Mouse (Mus musculus): ENCODE measurements around the gene Itga3.

Itga3 gene

GRCm38 (mm10) chr11:95004937-95005198, 71.7 kb downstream of the Itga3 start:
- peaks cover 51% of the 10 kb centered on the region for H3K4me1 ChIP-seq (replicated peaks; ENCODE audit: low read depth, low read length)
- 0 out of 2 replicates have a peak, but pooled peaks cover 5% of the 10 kb centered on the region for H3K9me3 ChIP-seq (ENCODE audit: low read length)
- TF ChIP-seq NANOG (IDR thresholded peaks at IDR 0.05; ENCODE audit: borderline replicate concordance, low read length): no peak
- no peak for TF ChIP-seq POU5F1 (IDR thresholded peaks at IDR 0.05; ENCODE audit: borderline replicate concordance, low read length)
- TF ChIP-seq CTCF (conservative IDR thresholded peaks at IDR 0.05; ENCODE audit: low read length): no peak
- H3K4me3 ChIP-seq (replicated peaks; ENCODE audit: low read length): no peak overlapping the region
- H3K27me3 ChIP-seq (ENCODE audit: insufficient read depth, low read length): peaks cover 29% of the 10 kb centered on the region
- H3K36me3 ChIP-seq (ENCODE audit: insufficient read depth, low read length): peaks cover 58% of the 10 kb centered on the region

GRCm38 (mm10) chr11:95004136-95004936, 72.3 kb downstream of the Itga3 start:
- TF ChIP-seq POU5F1 (IDR thresholded peaks at IDR 0.05; ENCODE audit: borderline replicate concordance, low read length): no peak
- no peak for TF ChIP-seq CTCF (conservative IDR thresholded peaks at IDR 0.05; ENCODE audit: low read length)
- TF ChIP-seq NANOG (IDR thresholded peaks at IDR 0.05; ENCODE audit: borderline replicate concordance, low read length): no peak
- peaks cover 50% of the 10 kb centered on the region for H3K4me1 ChIP-seq (replicated peaks; ENCODE audit: low read depth, low read length)
- 0 out of 2 replicates have a peak, but pooled peaks cover 5% of the 10 kb centered on the region for H3K9me3 ChIP-seq (ENCODE audit: low read length)

DNA sequence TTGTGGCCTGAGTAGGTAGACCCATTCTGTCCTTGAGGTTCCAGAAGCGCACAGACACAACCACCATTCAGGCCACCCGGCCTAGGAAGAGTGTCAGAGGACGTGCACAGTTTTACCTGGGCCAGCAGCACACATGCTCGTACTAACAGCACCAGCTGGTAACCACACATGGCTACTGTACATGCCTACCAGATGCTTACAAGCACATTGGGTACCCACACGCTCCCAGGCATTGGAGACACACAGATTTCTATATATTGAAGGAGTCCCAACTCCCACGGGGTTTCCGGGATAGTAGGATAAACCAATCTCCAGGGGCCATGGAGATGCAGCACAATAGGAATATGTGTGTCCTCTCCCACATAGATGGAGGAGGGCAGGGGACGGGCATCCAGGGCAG, 73.9 kb downstream of the Itga3 start:
- Histone ChIP-seq H3K4me1 (replicated peaks; ENCODE audit: low read depth, low read length) (peaks cover 51% of the 10 kb centered on the region), H3K27me3 (ENCODE audit: insufficient read depth, low read length) (peaks cover 8% of the 10 kb centered on the region), H3K9me3 (ENCODE audit: low read length) (0 out of 2 replicates have a peak, but pooled peaks cover 5% of the 10 kb centered on the region), H3K36me3 (ENCODE audit: insufficient read depth, low read length) (peaks cover 80% of the 10 kb centered on the region), H3K4me3 (replicated peaks; ENCODE audit: low read length) (no peak overlapping the region)
- TF ChIP-seq NANOG (IDR thresholded peaks at IDR 0.05; ENCODE audit: borderline replicate concordance, low read length) (no peak), POU5F1 (IDR thresholded peaks at IDR 0.05; ENCODE audit: borderline replicate concordance, low read length) (no peak), CTCF (conservative IDR thresholded peaks at IDR 0.05; ENCODE audit: low read length) (no peak)

More at GRCm38 (mm10) chr11:95004136-95004936, 72.3 kb downstream of the Itga3 start:
- Histone ChIP-seq H3K4me3 (replicated peaks; ENCODE audit: low read length) (no peak overlapping the region), H3K27me3 (ENCODE audit: insufficient read depth, low read length) (peaks cover 25% of the 10 kb centered on the region), H3K36me3 (ENCODE audit: insufficient read depth, low read length) (peaks cover 64% of the 10 kb centered on the region)

DNA sequence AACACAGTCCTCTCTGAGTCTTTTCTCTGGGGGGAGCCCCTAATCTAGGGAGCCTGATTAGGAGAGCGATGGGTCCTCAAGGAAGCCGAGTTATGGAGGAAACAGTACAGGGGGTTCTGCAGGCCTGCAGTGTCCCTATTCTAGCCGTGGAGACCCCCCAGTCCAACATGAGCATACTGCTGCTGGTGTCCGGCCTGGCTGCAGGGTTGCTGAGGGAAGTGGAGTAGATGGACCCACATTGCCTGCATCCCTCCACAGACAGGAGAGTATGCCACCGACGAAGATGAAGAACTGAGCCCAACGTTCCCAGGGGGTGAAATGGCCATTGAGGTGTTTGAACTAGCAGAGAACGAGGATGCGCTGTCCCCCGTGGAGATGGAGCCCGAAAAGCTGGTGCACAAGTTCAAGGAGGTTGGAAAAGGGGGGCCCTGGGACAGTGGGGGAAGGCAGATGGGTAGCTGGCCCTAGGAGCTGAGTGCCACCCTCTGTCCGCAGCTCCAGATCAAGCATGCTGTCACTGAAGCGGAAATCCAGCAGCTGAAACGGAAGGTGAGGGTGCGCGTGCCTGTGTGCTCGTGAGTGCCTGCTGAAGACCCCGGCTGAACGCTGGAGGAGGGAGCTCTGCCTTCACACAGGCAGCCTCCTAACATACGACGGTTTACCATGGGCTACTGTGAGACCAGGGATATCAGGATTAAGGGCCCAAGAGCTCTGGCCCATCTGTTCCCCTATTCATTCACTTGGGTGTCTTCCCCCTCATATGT, 74.8 kb downstream of the Itga3 start:
- H3K4me1 ChIP-seq (replicated peaks; ENCODE audit: low read depth, low read length): peaks cover 52% of the 10 kb centered on the region
- H3K4me3 ChIP-seq (replicated peaks; ENCODE audit: low read length): no peak overlapping the region
- 0 out of 2 replicates have a peak, but pooled peaks cover 5% of the 10 kb centered on the region for H3K9me3 ChIP-seq (ENCODE audit: low read length)
- H3K27me3 ChIP-seq (ENCODE audit: insufficient read depth, low read length): no peaks in the 10 kb centered on the region; the same call in 1 of the 2 replicates
- peaks cover 89% of the 10 kb centered on the region for H3K36me3 ChIP-seq (ENCODE audit: insufficient read depth, low read length)
- TF ChIP-seq POU5F1 (IDR thresholded peaks at IDR 0.05; ENCODE audit: borderline replicate concordance, low read length): no peak
- no peak for TF ChIP-seq NANOG (IDR thresholded peaks at IDR 0.05; ENCODE audit: borderline replicate concordance, low read length)
- TF ChIP-seq CTCF (conservative IDR thresholded peaks at IDR 0.05; ENCODE audit: low read length): no peak

DNA sequence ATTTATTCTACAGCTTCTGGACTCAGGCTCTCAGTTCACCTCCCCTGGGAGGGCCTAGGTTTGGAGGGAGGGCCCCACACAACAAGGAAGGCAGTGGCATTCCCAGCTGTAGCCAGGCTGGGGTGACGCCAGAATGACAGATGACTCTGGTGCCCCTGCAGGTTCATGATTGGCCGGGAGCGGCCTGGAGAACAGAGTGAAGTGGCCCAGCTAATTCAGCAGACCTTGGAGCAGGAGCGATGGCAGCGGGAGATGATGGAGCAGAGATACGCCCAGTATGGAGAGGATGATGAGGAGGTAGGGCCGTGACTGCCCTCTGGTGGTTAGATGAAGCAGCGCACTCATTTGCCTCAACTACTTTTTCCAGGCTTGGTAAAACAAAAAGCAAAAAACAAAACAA, 75.5 kb downstream of the Itga3 start:
- Histone ChIP-seq H3K4me3 (replicated peaks; ENCODE audit: low read length) (no peak overlapping the region), H3K27me3 (ENCODE audit: insufficient read depth, low read length) (no peaks in the 10 kb centered on the region; the same call in 1 of the 2 replicates), H3K9me3 (ENCODE audit: low read length) (0 out of 2 replicates have a peak, but pooled peaks cover 5% of the 10 kb centered on the region), H3K4me1 (replicated peaks; ENCODE audit: low read depth, low read length) (peaks cover 49% of the 10 kb centered on the region), H3K36me3 (ENCODE audit: insufficient read depth, low read length) (peaks cover 95% of the 10 kb centered on the region)
- no peak for TF ChIP-seq NANOG (IDR thresholded peaks at IDR 0.05; ENCODE audit: borderline replicate concordance, low read length)
- peak; percentile 96 for TF ChIP-seq CTCF (conservative IDR thresholded peaks at IDR 0.05; ENCODE audit: low read length)
- no peak for TF ChIP-seq POU5F1 (IDR thresholded peaks at IDR 0.05; ENCODE audit: borderline replicate concordance, low read length)

DNA sequence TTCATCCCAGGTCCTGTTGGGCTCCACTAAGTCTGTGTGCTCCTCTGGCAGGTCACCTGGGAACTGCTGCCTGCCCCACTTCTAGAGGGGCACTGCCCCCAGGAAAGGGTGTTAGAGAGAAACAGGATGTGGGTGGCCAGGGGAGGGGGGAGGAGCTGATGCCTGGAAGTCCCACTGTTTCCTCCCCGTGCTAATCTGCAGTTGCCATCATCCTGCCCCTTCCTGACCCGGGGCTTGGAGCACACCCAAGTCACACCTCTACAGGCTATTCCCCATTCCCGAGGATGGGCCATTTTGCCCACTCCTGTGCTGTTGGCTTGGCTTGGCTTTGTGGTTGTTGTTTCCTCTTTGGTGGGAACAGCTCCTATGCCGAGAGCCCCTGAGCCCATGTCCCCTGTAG, 76.1 kb downstream of the Itga3 start:
- TF ChIP-seq NANOG (IDR thresholded peaks at IDR 0.05; ENCODE audit: borderline replicate concordance, low read length): no peak
- H3K36me3 ChIP-seq (ENCODE audit: insufficient read depth, low read length): peaks cover 95% of the 10 kb centered on the region
- H3K4me3 ChIP-seq (replicated peaks; ENCODE audit: low read length): no peak overlapping the region

DNA sequence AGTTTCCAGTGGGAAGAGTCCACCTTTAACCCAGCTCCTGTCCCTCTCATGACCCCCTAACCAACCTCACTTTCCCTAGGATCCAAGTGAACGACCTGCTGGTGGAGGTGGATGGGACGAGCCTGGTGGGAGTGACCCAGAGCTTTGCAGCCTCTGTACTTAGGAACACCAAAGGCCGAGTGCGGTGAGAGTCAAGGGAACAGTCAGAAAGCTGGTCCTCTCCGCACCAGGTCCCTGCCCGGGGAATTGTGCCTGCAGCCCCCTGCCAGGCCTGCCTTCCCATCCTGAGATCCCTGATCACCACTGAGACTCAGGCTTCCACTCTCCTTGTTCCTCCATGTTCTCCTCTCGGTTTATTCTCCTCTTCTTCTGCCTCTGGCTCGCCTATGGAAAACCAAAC, 76.5 kb downstream of the Itga3 start:
- H3K9me3 ChIP-seq (ENCODE audit: low read length): no peaks in the 10 kb centered on the region
- peaks cover 95% of the 10 kb centered on the region for H3K36me3 ChIP-seq (ENCODE audit: insufficient read depth, low read length)
- peaks cover 3% of the 10 kb centered on the region for H3K27me3 ChIP-seq (ENCODE audit: insufficient read depth, low read length)
- no peak overlapping the region for H3K4me3 ChIP-seq (replicated peaks; ENCODE audit: low read length)
- peaks cover 52% of the 10 kb centered on the region for H3K4me1 ChIP-seq (replicated peaks; ENCODE audit: low read depth, low read length)
- TF ChIP-seq POU5F1 (IDR thresholded peaks at IDR 0.05; ENCODE audit: borderline replicate concordance, low read length): no peak
- no peak for TF ChIP-seq CTCF (conservative IDR thresholded peaks at IDR 0.05; ENCODE audit: low read length)
- TF ChIP-seq NANOG (IDR thresholded peaks at IDR 0.05; ENCODE audit: borderline replicate concordance, low read length): no peak

More for the DNA sequence above, 76.1 kb downstream of the Itga3 start:
- peaks cover 48% of the 10 kb centered on the region for H3K4me1 ChIP-seq (replicated peaks; ENCODE audit: low read depth, low read length)
- 0 out of 2 replicates have a peak, but pooled peaks cover 2% of the 10 kb centered on the region for H3K9me3 ChIP-seq (ENCODE audit: low read length)
- H3K27me3 ChIP-seq (ENCODE audit: insufficient read depth, low read length): peaks cover 3% of the 10 kb centered on the region

- Histone ChIP-seq H3K9me3 (ENCODE audit: low read length) (no peaks in the 10 kb centered on the region), H3K4me1 (replicated peaks; ENCODE audit: low read depth, low read length) (peaks cover 62% of the 10 kb centered on the region)
- TF ChIP-seq CTCF (conservative IDR thresholded peaks at IDR 0.05; ENCODE audit: low read length) (no peak), POU5F1 (IDR thresholded peaks at IDR 0.05; ENCODE audit: borderline replicate concordance, low read length) (no peak), NANOG (IDR thresholded peaks at IDR 0.05; ENCODE audit: borderline replicate concordance, low read length) (no peak)
These were observed 78.5 kb downstream of the Itga3 start for GRCm38 (mm10) chr11:94998041-94998531.

More at GRCm38 (mm10) chr11:94998041-94998531, 78.5 kb downstream of the Itga3 start:
- no peak overlapping the region for H3K4me3 ChIP-seq (replicated peaks; ENCODE audit: low read length)
- H3K36me3 ChIP-seq (ENCODE audit: insufficient read depth, low read length): peaks cover 94% of the 10 kb centered on the region
- H3K27me3 ChIP-seq (ENCODE audit: insufficient read depth, low read length): peaks cover 12% of the 10 kb centered on the region

All from E14TG2a.4 (cell line).